Mouse (Mus musculus): Measurements from ENCODE around the gene Agbl4. TPM values are rescaled to one million over a fixed set of nuclear protein-coding genes. Genes with fewer than 3 reads are reported as not detected.

Agbl4 gene
- total and polyA plus RNA-seq, 3 experiments: not detected

- Histone ChIP-seq H3K79me2 (ENCODE audit: control insufficient read depth, insufficient read depth, low read length, poor library complexity) (no peaks in the 10 kb centered on the region), H3K4me3 (ENCODE audit: control insufficient read depth in 1 of 2, insufficient read depth in 1 of 2, low read depth in 2 of 2, low read length in 2 of 2) (no peak overlapping the region), H3K27ac (ENCODE audit: control insufficient read depth, low read depth, low read length) (no peak overlapping the region), H3K9me3 (replicated peaks; ENCODE audit: insufficient read depth, low read length) (no peaks in the 10 kb centered on the region), H3K4me1 (ENCODE audit: control insufficient read depth in 1 of 2, insufficient read depth in 2 of 2, low read length in 2 of 2) (no peaks in the 10 kb centered on the region), H3K27me3 (ENCODE audit: control insufficient read depth in 1 of 2, insufficient read depth in 2 of 2, low read length in 2 of 2) (no peaks in the 10 kb centered on the region), H3K9ac (ENCODE audit: control insufficient read depth, low read depth, low read length, poor library complexity, severe bottlenecking) (no peak overlapping the region), H3K36me3 (ENCODE audit: control insufficient read depth in 1 of 2, insufficient read depth in 2 of 2, low read length in 2 of 2) (no peaks in the 10 kb centered on the region)
- TF ChIP-seq MYB (IDR thresholded peaks at IDR 0.05; ENCODE audit: low read depth, low read length) (no peak), BHLHE40 (IDR thresholded peaks at IDR 0.05; ENCODE audit: borderline replicate concordance, low read depth, low read length) (no peak), ETS1 (IDR thresholded peaks at IDR 0.05; ENCODE audit: low read depth, low read length) (no peak), MAX (IDR thresholded peaks at IDR 0.05; ENCODE audit: low read length) (no peak), CHD1 (IDR thresholded peaks at IDR 0.05; ENCODE audit: low read depth, low read length) (no peak), E2F4 (IDR thresholded peaks at IDR 0.05; ENCODE audit: borderline replicate concordance, low read depth, low read length) (no peak), ELF1 (IDR thresholded peaks at IDR 0.05; ENCODE audit: low read depth, low read length) (no peak), ZKSCAN1 (IDR thresholded peaks at IDR 0.05; ENCODE audit: low read depth, low read length) (no peak), ZMIZ1 (IDR thresholded peaks at IDR 0.05; ENCODE audit: low read depth, low read length) (no peak), TAL1 (IDR thresholded peaks at IDR 0.05; ENCODE audit: low read length) (no peak)
- DNase-seq (ENCODE audit: low read depth, low spot score): no peak
Observed at GRCm38 (mm10) chr4:111597249-111597661, 1199.8 kb downstream of the Agbl4 start.

DNA sequence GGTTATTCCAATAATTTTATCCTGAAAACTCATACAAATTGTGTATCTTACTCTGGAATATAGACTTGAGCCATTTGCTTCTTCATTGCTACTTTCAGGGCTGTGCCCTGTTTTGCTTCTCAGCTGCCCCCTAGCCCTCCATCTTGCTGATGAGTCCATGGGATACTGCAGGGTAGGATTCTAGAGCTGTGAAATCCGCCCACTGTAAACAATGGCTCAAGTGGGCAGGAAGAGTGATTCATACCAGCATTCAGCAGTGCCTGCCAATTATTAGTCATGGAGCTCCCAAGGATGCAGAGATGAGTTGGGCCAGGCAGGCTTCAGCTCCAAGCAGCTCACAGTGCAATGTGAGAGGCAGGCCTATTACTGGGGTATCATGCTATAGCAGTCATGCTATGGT lies 1200.5 kb downstream of the Agbl4 start:
- H3K4me1 ChIP-seq (ENCODE audit: control insufficient read depth in 1 of 2, insufficient read depth in 2 of 2, low read length in 2 of 2): no peaks in the 10 kb centered on the region
- H3K27me3 ChIP-seq (ENCODE audit: control insufficient read depth in 1 of 2, insufficient read depth in 2 of 2, low read length in 2 of 2): no peaks in the 10 kb centered on the region
- no peak for TF ChIP-seq MAZ (IDR thresholded peaks at IDR 0.05; ENCODE audit: low read depth, low read length)
- no peak for TF ChIP-seq CTCF (IDR thresholded peaks at IDR 0.05 in 2 of 3, conservative IDR thresholded peaks at IDR 0.05 in 1 of 3; ENCODE audit: control insufficient read depth in 1 of 3, insufficient read depth in 1 of 3, low read depth in 2 of 3, low read length in 3 of 3, poor library complexity in 1 of 3, severe bottlenecking in 1 of 3)
- TF ChIP-seq MEF2A (IDR thresholded peaks at IDR 0.05; ENCODE audit: extremely low read depth, insufficient replicate concordance, low read depth, low read length, poor library complexity, severe bottlenecking): no peak
- no peak for TF ChIP-seq POLR2AphosphoS2 (IDR thresholded peaks at IDR 0.05; ENCODE audit: low read length)
- no peak for TF ChIP-seq NRF1 (IDR thresholded peaks at IDR 0.05; ENCODE audit: insufficient read depth, low read depth, low read length, poor library complexity, severe bottlenecking)
- H3K9ac ChIP-seq (ENCODE audit: control insufficient read depth, low read depth, low read length, poor library complexity, severe bottlenecking): no peak overlapping the region
- DNase-seq (ENCODE audit: low read depth, low spot score): no peak
- H3K79me2 ChIP-seq (ENCODE audit: control insufficient read depth, insufficient read depth, low read length, poor library complexity): no peaks in the 10 kb centered on the region
- H3K4me3 ChIP-seq (ENCODE audit: control insufficient read depth in 1 of 2, insufficient read depth in 1 of 2, low read depth in 2 of 2, low read length in 2 of 2): no peak overlapping the region
- H3K36me3 ChIP-seq (ENCODE audit: control insufficient read depth in 1 of 2, insufficient read depth in 2 of 2, low read length in 2 of 2): no peaks in the 10 kb centered on the region
- no peak overlapping the region for H3K27ac ChIP-seq (ENCODE audit: control insufficient read depth, low read depth, low read length)
- H3K9me3 ChIP-seq (replicated peaks; ENCODE audit: insufficient read depth, low read length): no peaks in the 10 kb centered on the region

GRCm38 (mm10) chr4:111603194-111603593 lies 1205.7 kb downstream of the Agbl4 start:
- no peaks in the 10 kb centered on the region for H3K36me3 ChIP-seq (ENCODE audit: control insufficient read depth in 1 of 2, insufficient read depth in 2 of 2, low read length in 2 of 2)
- no peak overlapping the region for H3K27ac ChIP-seq (ENCODE audit: control insufficient read depth, low read depth, low read length)
- H3K9me3 ChIP-seq (replicated peaks; ENCODE audit: insufficient read depth, low read length): no peaks in the 10 kb centered on the region
- no peaks in the 10 kb centered on the region for H3K4me1 ChIP-seq (ENCODE audit: control insufficient read depth in 1 of 2, insufficient read depth in 2 of 2, low read length in 2 of 2)
- H3K4me3 ChIP-seq (ENCODE audit: control insufficient read depth in 1 of 2, insufficient read depth in 1 of 2, low read depth in 2 of 2, low read length in 2 of 2): no peak overlapping the region
- H3K79me2 ChIP-seq (ENCODE audit: control insufficient read depth, insufficient read depth, low read length, poor library complexity): no peaks in the 10 kb centered on the region
- no peak overlapping the region for H3K9ac ChIP-seq (ENCODE audit: control insufficient read depth, low read depth, low read length, poor library complexity, severe bottlenecking)
- DNase-seq (ENCODE audit: low read depth, low spot score): no peak
- H3K27me3 ChIP-seq (ENCODE audit: control insufficient read depth in 1 of 2, insufficient read depth in 2 of 2, low read length in 2 of 2): no peaks in the 10 kb centered on the region
- TF ChIP-seq POLR2AphosphoS5 (IDR thresholded peaks at IDR 0.05; ENCODE audit: borderline replicate concordance, low read depth, low read length): no peak
- TF ChIP-seq RCOR1 (IDR thresholded peaks at IDR 0.05; ENCODE audit: low read depth, low read length): no peak
